Mouse (Mus musculus) lung, postnatal 0 days (tissue): ENCODE measurements around the gene Gse1. TPM values are rescaled to one million over a fixed set of nuclear protein-coding genes. Genes with fewer than 3 reads are reported as not detected.

Experiments used
- ATAC-seq: fragments of 200-750 bp; cut with Nextera tagmentation; 2 replicates; pipeline ENCODE4 v1.8.0; 2017; ENCODE audit warnings: moderate library complexity
- DNase-seq: peaks from one replicate; pipeline ENCODE4 v3.0.0-alpha.2; 2016; ENCODE audit warnings: low spot score
- H3K27ac ChIP-seq: fragments of 300-500 bp; sonication (generic); 2 replicates; pipeline ENCODE4 v1.5.1; 2014; ENCODE audit warnings: antibody characterized with exemption, mild to moderate bottlenecking, low read length, mixed read lengths
- H3K27me3 ChIP-seq: fragments of 300-500 bp; sonication (generic); replicated peaks from 2 replicates; pipeline ENCODE4 v1.6.1; 2014; ENCODE audit warnings: low read length, mixed read lengths; ENCODE audit not compliant: insufficient read depth
- H3K36me3 ChIP-seq: fragments of 300-500 bp; sonication (generic); 2 replicates; pipeline ENCODE4 v1.6.1; 2014; ENCODE audit warnings: low read length, mixed read lengths; ENCODE audit not compliant: insufficient read depth
- H3K4me1 ChIP-seq: fragments of 300-500 bp; sonication (generic); 2 replicates; pipeline ENCODE4 v1.6.1; 2014; ENCODE audit warnings: antibody characterized with exemption, low read depth, low read length, mixed read lengths; ENCODE audit not compliant: insufficient read depth
- H3K4me2 ChIP-seq: fragments of 300-500 bp; sonication (generic); replicated peaks from 2 replicates; pipeline ENCODE4 v1.6.1; 2014; ENCODE audit warnings: low read depth, mild to moderate bottlenecking, low read length, moderate library complexity, mixed read lengths
- H3K4me3 ChIP-seq: fragments of 300-500 bp; sonication (generic); 2 replicates; pipeline ENCODE4 v1.5.1; 2014; ENCODE audit warnings: low read depth, low read length
- H3K9ac ChIP-seq: fragments of 300-500 bp; sonication (generic); replicated peaks from 2 replicates; pipeline ENCODE4 v1.6.1; 2014; ENCODE audit warnings: low read depth, mild to moderate bottlenecking
- H3K9me3 ChIP-seq: fragments of 300-500 bp; sonication (generic); 2 replicates; pipeline ENCODE4 v1.6.1; 2016; ENCODE audit warnings: low read length, mixed read lengths
- CTCF ChIP-seq: IDR thresholded peaks from 2 replicates; pipeline ENCODE4 v1.5.1; 2016; ENCODE audit warnings: antibody characterized with exemption, mild to moderate bottlenecking
- EP300 ChIP-seq: IDR thresholded peaks from 2 replicates; pipeline ENCODE4 v1.6.1; 2016; ENCODE audit warnings: antibody characterized with exemption, mild to moderate bottlenecking, control low read depth
- WGBS: fragments of 180-500 bp; shearing (Covaris S2); extraction: QIAGEN DNeasy Blood & Tissue Kit; methylation state at CpG from one replicate; pipeline ENCODE4 v1.1.7; 2014; 5-methylcytosine and 5-hydroxymethylcytosine counted together
- polyA plus RNA-seq: library from polyadenylated mRNA; unstranded; fragments of >200 nt; fragmentation: Nextera tagmentation; extraction: Ambion mirVana; gene quantifications from 2 replicates; pipeline ENCODE4 v1.2.1, GENCODE M21; 2015

Gene Gse1
- polyA plus RNA-seq, 1 experiment from 2014 or later = 9.9 TPM

DNA sequence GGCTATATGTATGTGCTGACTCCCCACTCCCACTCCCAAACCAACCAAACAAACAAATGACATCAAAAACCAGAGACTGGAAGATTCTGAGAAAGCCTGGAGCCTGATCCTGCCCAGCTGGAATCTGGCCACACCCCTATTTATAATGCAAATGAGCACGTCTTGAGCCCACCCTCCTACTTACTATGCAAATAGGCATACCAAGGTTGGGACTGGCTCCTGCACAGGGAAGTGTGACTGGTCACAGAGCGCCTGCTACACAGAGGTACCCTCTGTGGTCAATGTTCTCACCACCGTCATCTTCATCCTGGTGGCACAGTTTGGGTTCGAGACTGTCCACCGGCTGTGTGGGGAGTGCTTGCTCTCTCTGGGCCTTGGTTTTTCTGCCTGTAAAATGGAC lies 146.9 kb downstream of the Gse1 start:
- Histone ChIP-seq H3K4me3 (no peak overlapping the region), H3K9ac (no peak overlapping the region), H3K36me3 (no peaks in the 10 kb centered on the region), H3K4me1 (no peaks in the 10 kb centered on the region; the same call in 1 of the 2 replicates), H3K27me3 (no peaks in the 10 kb centered on the region), H3K27ac (no peak overlapping the region), H3K4me2 (no peak overlapping the region), H3K9me3 (no peaks in the 10 kb centered on the region)
- DNase-seq (peak; percentile 85), ATAC-seq (peak; percentile 68)
- 44% methylated on average over 5 of the region's 5 CpGs for WGBS
- TF ChIP-seq EP300 (no peak), CTCF (no peak)

DNA sequence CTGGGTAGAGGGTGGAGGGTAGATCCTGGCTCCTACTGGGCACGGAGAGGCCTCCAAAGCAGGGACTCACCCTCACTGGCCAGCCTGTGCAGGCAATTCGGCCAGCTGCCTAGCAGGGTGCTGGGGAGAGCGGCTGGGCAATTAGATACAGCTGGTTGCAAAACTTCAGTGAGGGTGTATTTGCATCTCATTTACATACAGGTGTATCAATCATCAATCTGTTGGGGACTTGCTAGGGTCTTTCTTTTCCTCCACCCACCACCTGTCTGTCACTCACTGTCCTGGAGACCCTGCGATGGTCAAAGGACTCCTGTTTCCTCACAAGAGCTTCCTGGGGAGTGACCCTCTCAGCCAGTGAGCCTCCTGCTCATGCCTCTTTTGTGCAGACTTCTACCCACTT lies 148.0 kb downstream of the Gse1 start:
- Histone ChIP-seq H3K4me1 (no peaks in the 10 kb centered on the region; the same call in 1 of the 2 replicates), H3K36me3 (no peaks in the 10 kb centered on the region), H3K4me2 (no peak overlapping the region), H3K4me3 (no peak overlapping the region), H3K9ac (no peak overlapping the region), H3K9me3 (no peaks in the 10 kb centered on the region), H3K27me3 (no peaks in the 10 kb centered on the region), H3K27ac (no peak overlapping the region)
- no peak for TF ChIP-seq CTCF
- TF ChIP-seq EP300 = no peak
- ATAC-seq (no peak), DNase-seq (no peak)
- WGBS = 93% methylated on average over 4 of the region's 4 CpGs

DNA sequence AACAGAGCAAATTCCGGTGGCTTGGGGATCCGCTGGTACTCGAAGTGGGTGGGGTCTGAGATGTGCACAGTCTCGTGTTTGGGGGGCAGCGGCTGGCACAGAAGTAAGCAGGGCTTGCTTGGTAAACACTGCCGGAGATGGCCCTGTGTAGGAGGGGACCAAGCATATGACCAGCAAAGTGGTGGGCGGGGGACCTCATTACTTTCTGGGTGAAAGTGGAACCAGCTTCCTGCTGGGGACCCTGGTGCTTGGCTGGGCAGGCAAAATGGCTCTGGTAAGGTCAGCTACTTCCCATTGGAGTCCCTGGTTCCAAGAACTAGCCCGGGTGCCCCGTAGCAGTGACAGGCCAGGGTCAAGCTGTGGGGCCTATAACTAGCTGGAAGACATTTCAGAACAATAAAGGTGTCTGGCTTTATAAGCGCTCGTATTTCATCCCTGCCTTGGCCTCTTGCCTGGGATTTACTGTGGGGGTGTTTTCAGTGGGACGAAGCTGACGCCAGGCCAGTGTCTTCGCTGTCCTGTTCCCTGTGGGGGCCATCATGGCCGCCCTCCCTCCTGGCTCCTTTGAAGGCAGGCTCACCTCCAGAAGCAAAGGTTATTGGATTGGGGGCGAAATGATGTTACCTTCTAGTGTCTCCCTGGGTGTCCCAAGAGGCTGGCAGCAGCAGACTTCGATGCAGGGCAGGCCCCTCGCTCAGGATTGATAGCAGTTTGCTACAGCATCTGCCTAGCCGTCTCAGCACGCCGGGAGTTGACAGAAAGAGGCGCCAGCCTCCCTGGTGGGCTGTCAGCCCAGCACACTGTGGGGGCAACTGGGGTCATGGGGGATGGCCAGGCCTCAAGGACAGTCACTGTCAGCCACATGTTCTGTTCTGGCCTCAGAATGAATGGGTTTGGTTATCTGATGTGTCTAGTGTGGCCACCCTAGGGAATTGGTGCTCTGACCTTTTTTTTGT lies 148.9 kb downstream of the Gse1 start:
- 53% methylated on average over 22 of the region's 22 CpGs for WGBS
- Histone ChIP-seq H3K4me2 (no peak overlapping the region), H3K4me3 (no peak overlapping the region), H3K9me3 (no peaks in the 10 kb centered on the region), H3K4me1 (no peaks in the 10 kb centered on the region; the same call in 1 of the 2 replicates), H3K27ac (no peak overlapping the region), H3K36me3 (no peaks in the 10 kb centered on the region), H3K27me3 (no peaks in the 10 kb centered on the region), H3K9ac (no peak overlapping the region)
- TF ChIP-seq EP300 (no peak), CTCF (no peak)
- DNase-seq = no peak
- ATAC-seq = no peak

DNA sequence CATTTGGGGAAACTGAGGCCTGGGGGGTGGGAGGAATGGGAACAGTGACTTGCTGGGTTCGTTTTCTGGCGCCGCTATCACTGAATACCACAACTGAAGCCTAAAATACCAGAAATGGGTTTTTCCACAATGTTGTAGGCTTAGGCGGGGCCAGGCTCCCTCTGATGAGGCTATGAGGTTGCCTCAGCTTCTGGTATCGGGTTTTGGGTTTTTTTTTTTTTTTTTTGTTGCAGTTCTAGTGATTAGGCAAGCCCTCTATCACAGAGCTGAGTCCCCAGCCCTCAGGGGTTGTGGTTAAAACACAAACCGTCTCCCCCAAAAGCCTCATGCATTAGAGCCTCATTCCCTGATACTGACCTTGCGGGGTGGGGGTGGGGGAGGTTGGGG lies 149.5 kb downstream of the Gse1 start:
- H3K36me3 ChIP-seq = no peaks in the 10 kb centered on the region
- H3K4me2 ChIP-seq = no peak overlapping the region
- ATAC-seq = no peak
- H3K27me3 ChIP-seq = no peaks in the 10 kb centered on the region
- no peak overlapping the region for H3K27ac ChIP-seq
- no peak for TF ChIP-seq EP300
- no peak for TF ChIP-seq CTCF
- peaks cover 5% of the 10 kb centered on the region; the same call in 1 of the 2 replicates for H3K4me1 ChIP-seq
- no peak overlapping the region for H3K9ac ChIP-seq
- H3K4me3 ChIP-seq = no peak overlapping the region
- DNase-seq = no peak
- WGBS = 71% methylated on average over 7 of the region's 7 CpGs
- H3K9me3 ChIP-seq = no peaks in the 10 kb centered on the region

DNA sequence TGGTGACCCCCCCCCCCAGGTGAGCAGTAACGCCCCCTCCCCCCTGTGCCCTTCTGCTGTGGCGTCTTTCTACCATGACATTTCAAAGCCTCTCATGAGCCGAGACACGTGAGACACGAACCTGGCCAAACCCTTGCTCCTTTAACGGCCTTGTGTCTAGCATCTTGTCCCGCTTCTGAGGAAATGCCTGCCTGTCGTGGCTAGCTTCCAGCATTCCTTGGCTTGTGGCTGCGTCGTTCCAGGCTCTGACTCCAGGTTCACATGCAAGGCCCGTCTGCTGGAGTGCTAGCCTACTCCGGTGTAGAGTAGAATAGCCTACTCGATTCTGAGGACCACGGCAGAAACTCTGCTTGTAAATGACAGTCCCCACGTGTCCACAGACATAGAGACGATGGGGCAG lies 150.1 kb downstream of the Gse1 start:
- TF ChIP-seq EP300 (no peak), CTCF (no peak)
- ATAC-seq = no peak
- H3K27ac ChIP-seq = no peak overlapping the region
- H3K36me3 ChIP-seq = no peaks in the 10 kb centered on the region
- peaks cover 11% of the 10 kb centered on the region for H3K4me1 ChIP-seq
- H3K9ac ChIP-seq = no peak overlapping the region
- WGBS = 24% methylated on average over 16 of the region's 16 CpGs
- no peak overlapping the region for H3K4me3 ChIP-seq
- H3K4me2 ChIP-seq = no peak overlapping the region
- peak; percentile 55 for DNase-seq
- H3K9me3 ChIP-seq = no peaks in the 10 kb centered on the region
- H3K27me3 ChIP-seq = no peaks in the 10 kb centered on the region

DNA sequence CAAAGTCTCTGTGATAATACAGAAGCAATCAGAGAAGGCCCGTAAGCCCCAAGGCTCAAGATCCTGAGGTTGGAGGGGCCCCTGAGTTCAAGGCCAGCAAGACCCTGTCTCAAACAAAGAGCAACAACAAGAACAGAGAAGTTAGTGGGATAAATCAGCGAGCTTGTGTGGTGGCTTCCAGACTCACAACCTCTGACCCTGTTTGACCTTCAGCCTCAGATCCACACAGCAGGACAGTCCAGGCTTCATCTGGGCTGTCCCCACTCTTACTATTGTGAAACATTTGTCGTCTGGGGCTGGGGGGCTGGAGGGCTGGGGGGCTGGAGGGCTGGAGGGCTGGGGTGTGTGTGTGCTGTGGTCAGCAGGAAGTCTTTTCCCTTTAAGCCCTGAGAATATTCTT lies 150.8 kb downstream of the Gse1 start:
- TF ChIP-seq EP300 = no peak
- no peak for TF ChIP-seq CTCF
- no peak for DNase-seq
- no peak overlapping the region for H3K27ac ChIP-seq
- H3K36me3 ChIP-seq = no peaks in the 10 kb centered on the region
- H3K4me1 ChIP-seq = peaks cover 17% of the 10 kb centered on the region
- 55% methylated on average over 3 of the region's 3 CpGs for whole genome bisulfite sequencing
- no peaks in the 10 kb centered on the region for H3K27me3 ChIP-seq
- H3K9ac ChIP-seq = no peak overlapping the region
- ATAC-seq = no peak
- no peak overlapping the region for H3K4me2 ChIP-seq
- no peak overlapping the region for H3K4me3 ChIP-seq
- no peaks in the 10 kb centered on the region for H3K9me3 ChIP-seq
